Mouse (Mus musculus): ENCODE measurements around the gene Pgf. TPM values are rescaled to one million over a fixed set of nuclear protein-coding genes. Genes with fewer than 3 reads are reported as not detected.
A peak's percentile ranks its signal among the peaks of the same experiment; 100 is the strongest.

The Pgf gene
- polyA plus RNA-seq, 1 experiment from 2014 or later: 7.2 TPM

DNA sequence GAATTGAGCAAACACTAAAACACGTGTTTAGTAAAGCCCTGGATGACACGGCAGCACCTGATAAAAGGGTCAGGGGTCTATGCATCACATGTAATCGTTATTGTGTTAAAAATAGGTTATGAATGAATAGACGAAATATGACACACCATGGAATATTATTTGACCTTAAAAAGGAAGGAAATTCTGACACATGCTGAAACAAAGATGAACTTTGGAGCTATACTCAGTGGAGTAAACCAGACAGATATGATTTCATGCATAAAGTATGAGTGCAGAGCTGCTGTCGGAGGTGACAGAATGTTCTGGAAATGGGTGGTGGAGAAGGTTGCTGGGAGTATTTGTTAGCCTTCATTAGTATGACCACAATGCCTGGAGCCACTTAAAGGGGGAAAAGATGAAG lies 26.1 kb upstream of the Pgf start:
- peaks cover 7% of the 10 kb centered on the region for H3K4me1 ChIP-seq (replicated peaks; ENCODE audit: control insufficient read depth, insufficient read depth, low read length)
- no peaks in the 10 kb centered on the region for H3K27me3 ChIP-seq (replicated peaks; ENCODE audit: control insufficient read depth, insufficient read depth, low read length)
- 81% methylated on average over 5 of the region's 5 CpGs for WGBS
- H3K36me3 ChIP-seq (ENCODE audit: control insufficient read depth, insufficient read depth): no peaks in the 10 kb centered on the region
- H3K4me3 ChIP-seq (replicated peaks; ENCODE audit: low read length): no peak overlapping the region
- H3K4me2 ChIP-seq (ENCODE audit: low read length): no peak overlapping the region
- H3K9ac ChIP-seq (replicated peaks; ENCODE audit: low read depth, low read length): no peak overlapping the region
- H3K27ac ChIP-seq (ENCODE audit: low read length): no peak overlapping the region
- H3K9me3 ChIP-seq (ENCODE audit: control insufficient read depth, low read length): no peaks in the 10 kb centered on the region
- ATAC-seq: no peak

- 88% methylated on average over 7 of the region's 7 CpGs for WGBS
Measured at GRCm38 (mm10) chr12:85202191-85202590, 24.6 kb upstream of the Pgf start.

GRCm38 (mm10) chr12:85201830-85202147 lies 24.2 kb upstream of the Pgf start:
- Histone ChIP-seq H3K9ac (replicated peaks; ENCODE audit: low read depth, low read length) (no peak overlapping the region), H3K9me3 (ENCODE audit: control insufficient read depth, low read length) (no peaks in the 10 kb centered on the region), H3K4me1 (replicated peaks; ENCODE audit: control insufficient read depth, insufficient read depth, low read length) (peaks cover 7% of the 10 kb centered on the region), H3K27ac (ENCODE audit: low read length) (no peak overlapping the region), H3K27me3 (replicated peaks; ENCODE audit: control insufficient read depth, insufficient read depth, low read length) (no peaks in the 10 kb centered on the region), H3K36me3 (ENCODE audit: control insufficient read depth, insufficient read depth) (no peaks in the 10 kb centered on the region), H3K4me3 (replicated peaks; ENCODE audit: low read length) (no peak overlapping the region), H3K4me2 (ENCODE audit: low read length) (no peak overlapping the region)
- 77% methylated on average over 2 of the region's 2 CpGs for WGBS
- ATAC-seq: peak; percentile 23; the same call in 1 of the 2 replicates

More at GRCm38 (mm10) chr12:85202191-85202590, 24.6 kb upstream of the Pgf start:
- ATAC-seq: no peak
- no peak overlapping the region for H3K4me2 ChIP-seq (ENCODE audit: low read length)
- H3K9me3 ChIP-seq (ENCODE audit: control insufficient read depth, low read length): no peaks in the 10 kb centered on the region
- no peaks in the 10 kb centered on the region for H3K36me3 ChIP-seq (ENCODE audit: control insufficient read depth, insufficient read depth)
- no peak overlapping the region for H3K27ac ChIP-seq (ENCODE audit: low read length)
- no peak overlapping the region for H3K4me3 ChIP-seq (replicated peaks; ENCODE audit: low read length)
- no peaks in the 10 kb centered on the region for H3K27me3 ChIP-seq (replicated peaks; ENCODE audit: control insufficient read depth, insufficient read depth, low read length)
- H3K4me1 ChIP-seq (replicated peaks; ENCODE audit: control insufficient read depth, insufficient read depth, low read length): peaks cover 7% of the 10 kb centered on the region
- H3K9ac ChIP-seq (replicated peaks; ENCODE audit: low read depth, low read length): no peak overlapping the region

DNA sequence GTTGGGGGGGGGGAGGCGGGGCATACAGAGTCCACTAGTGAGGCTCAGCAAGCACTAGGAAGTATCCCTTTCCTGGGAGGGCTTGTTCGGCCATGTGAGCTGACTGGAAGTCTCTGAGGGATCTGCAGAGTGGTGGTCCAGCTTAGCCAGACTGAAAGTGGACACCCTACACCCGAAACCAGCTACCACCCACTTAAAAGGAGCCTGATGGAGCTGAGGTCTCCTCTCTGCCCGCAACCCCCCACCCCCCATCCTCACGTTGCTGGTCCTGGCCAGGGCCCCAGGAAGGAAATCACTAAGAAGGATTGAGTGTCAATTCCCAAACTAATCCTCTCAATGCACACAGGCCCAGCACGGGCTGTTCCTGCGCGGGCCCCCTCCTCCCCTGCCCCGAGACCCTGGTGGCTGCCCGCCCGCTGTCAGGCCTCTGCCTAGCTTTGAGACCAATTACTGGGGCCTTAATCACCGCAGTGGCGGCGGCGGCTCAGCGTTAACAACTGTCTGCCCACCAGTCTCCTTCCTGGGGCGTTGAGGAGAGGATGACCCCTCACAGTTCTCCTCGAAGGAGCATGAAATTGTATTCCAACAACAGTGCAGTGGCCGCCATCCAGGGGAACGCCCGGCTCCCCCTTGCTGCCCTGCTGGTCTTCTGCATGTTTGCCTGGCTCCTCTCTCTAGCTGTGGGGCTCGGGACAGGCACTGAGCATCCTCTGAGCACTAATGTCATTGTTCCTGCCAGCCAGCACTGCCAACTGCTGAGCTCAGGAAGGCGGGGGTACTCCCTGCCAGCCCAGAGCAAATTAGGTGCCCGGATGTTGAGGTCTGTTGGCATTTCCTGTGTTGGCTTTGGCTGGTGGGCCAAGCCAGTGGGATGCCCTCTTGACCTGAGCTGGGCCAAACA lies 23.6 kb upstream of the Pgf start:
- WGBS: 8% methylated on average over 24 of the region's 24 CpGs
- H3K9ac ChIP-seq (replicated peaks; ENCODE audit: low read depth, low read length): peak overlapping the region; percentile 31
- H3K4me2 ChIP-seq (ENCODE audit: low read length): no peak overlapping the region
- peak; percentile 62 for ATAC-seq
- no peaks in the 10 kb centered on the region for H3K27me3 ChIP-seq (replicated peaks; ENCODE audit: control insufficient read depth, insufficient read depth, low read length)
- no peak overlapping the region for H3K27ac ChIP-seq (ENCODE audit: low read length)
- no peak overlapping the region for H3K4me3 ChIP-seq (replicated peaks; ENCODE audit: low read length)
- no peaks in the 10 kb centered on the region for H3K9me3 ChIP-seq (ENCODE audit: control insufficient read depth, low read length)
- H3K4me1 ChIP-seq (replicated peaks; ENCODE audit: control insufficient read depth, insufficient read depth, low read length): peaks cover 7% of the 10 kb centered on the region
- no peaks in the 10 kb centered on the region for H3K36me3 ChIP-seq (ENCODE audit: control insufficient read depth, insufficient read depth)

DNA sequence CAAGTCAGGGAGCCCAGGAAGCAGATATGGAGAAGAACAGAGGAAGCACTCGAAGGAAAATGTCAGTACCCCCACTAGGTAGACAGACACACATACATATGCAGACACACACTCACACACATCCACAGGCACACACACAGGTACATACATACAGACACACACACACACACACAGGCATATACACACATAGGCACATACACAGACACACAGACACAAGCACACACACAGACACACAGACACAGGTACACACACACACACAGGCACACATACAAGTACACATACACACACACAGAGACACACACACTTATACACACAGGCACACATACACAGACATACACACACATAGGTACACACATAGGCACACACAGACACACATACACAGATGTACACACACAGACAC lies 22.4 kb upstream of the Pgf start:
- Histone ChIP-seq H3K27ac (ENCODE audit: low read length) (no peak overlapping the region), H3K27me3 (replicated peaks; ENCODE audit: control insufficient read depth, insufficient read depth, low read length) (no peaks in the 10 kb centered on the region), H3K4me2 (ENCODE audit: low read length) (no peak overlapping the region), H3K9ac (replicated peaks; ENCODE audit: low read depth, low read length) (no peak overlapping the region), H3K9me3 (ENCODE audit: control insufficient read depth, low read length) (no peaks in the 10 kb centered on the region), H3K36me3 (ENCODE audit: control insufficient read depth, insufficient read depth) (no peaks in the 10 kb centered on the region), H3K4me3 (replicated peaks; ENCODE audit: low read length) (no peak overlapping the region), H3K4me1 (replicated peaks; ENCODE audit: control insufficient read depth, insufficient read depth, low read length) (peaks cover 9% of the 10 kb centered on the region)
- ATAC-seq: no peak
- 64% methylated on average over 1 of the region's 1 CpGs for WGBS

DNA sequence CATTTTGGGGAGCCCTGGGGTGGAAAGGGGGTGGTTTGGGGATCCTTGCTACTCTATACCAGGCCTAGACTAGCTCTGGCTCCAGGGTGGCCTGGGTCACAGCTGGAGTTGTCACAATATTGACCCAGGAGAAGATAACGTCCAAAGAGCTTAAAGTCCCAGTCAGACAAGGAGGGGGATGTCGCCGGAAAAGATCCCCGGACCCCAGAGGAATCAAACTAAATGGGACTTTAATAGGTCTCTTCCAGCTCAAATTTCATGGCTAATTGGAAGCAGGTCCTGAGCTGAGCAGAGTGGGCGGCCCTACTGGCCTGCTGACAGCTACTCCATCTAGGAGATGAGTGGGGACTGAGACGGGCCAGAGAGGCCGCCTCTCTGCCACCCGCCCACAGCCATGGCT lies 20.3 kb upstream of the Pgf start:
- no peaks in the 10 kb centered on the region for H3K27me3 ChIP-seq (replicated peaks; ENCODE audit: control insufficient read depth, insufficient read depth, low read length)
- no peak overlapping the region for H3K9ac ChIP-seq (replicated peaks; ENCODE audit: low read depth, low read length)
- no peak overlapping the region for H3K4me3 ChIP-seq (replicated peaks; ENCODE audit: low read length)
- H3K4me1 ChIP-seq (replicated peaks; ENCODE audit: control insufficient read depth, insufficient read depth, low read length): peaks cover 20% of the 10 kb centered on the region
- no peaks in the 10 kb centered on the region for H3K36me3 ChIP-seq (ENCODE audit: control insufficient read depth, insufficient read depth)
- no peak overlapping the region for H3K27ac ChIP-seq (ENCODE audit: low read length)
- no peaks in the 10 kb centered on the region for H3K9me3 ChIP-seq (ENCODE audit: control insufficient read depth, low read length)
- WGBS: 35% methylated on average over 8 of the region's 8 CpGs
- H3K4me2 ChIP-seq (ENCODE audit: low read length): no peak overlapping the region
- no peak for ATAC-seq

- peaks cover 26% of the 10 kb centered on the region for H3K4me1 ChIP-seq (replicated peaks; ENCODE audit: control insufficient read depth, insufficient read depth, low read length)
- H3K4me3 ChIP-seq (replicated peaks; ENCODE audit: low read length): no peak overlapping the region
- H3K9me3 ChIP-seq (ENCODE audit: control insufficient read depth, low read length): no peaks in the 10 kb centered on the region
- H3K27me3 ChIP-seq (replicated peaks; ENCODE audit: control insufficient read depth, insufficient read depth, low read length): no peaks in the 10 kb centered on the region
- H3K36me3 ChIP-seq (ENCODE audit: control insufficient read depth, insufficient read depth): no peaks in the 10 kb centered on the region
- H3K27ac ChIP-seq (ENCODE audit: low read length): no peak overlapping the region
- no peak for ATAC-seq
- no peak overlapping the region for H3K9ac ChIP-seq (replicated peaks; ENCODE audit: low read depth, low read length)
- 80% methylated on average over 7 of the region's 7 CpGs for WGBS
- no peak overlapping the region for H3K4me2 ChIP-seq (ENCODE audit: low read length)
Measured at GRCm38 (mm10) chr12:85197371-85197770, 19.8 kb upstream of the Pgf start.

DNA sequence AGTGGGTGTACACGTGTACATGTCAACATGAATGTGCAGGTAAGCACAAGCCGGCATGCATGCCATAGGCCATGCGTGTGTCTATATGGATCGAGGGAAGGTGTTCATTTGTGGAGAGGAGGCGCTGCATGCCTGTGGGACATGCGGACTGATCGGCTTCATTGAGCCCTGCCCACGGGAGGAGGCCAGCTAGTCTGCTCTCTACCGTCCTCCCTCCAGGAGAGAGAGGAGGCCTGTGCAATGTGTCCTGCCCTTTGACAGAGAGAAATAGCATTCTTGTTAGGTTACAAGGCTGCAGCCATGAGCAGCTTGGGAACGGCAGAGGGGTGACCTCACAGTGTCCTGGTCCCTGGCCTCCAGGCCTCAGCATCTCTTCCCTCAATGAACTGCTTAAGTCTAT lies 18.6 kb upstream of the Pgf start:
- Histone ChIP-seq H3K27ac (ENCODE audit: low read length) (no peak overlapping the region), H3K27me3 (replicated peaks; ENCODE audit: control insufficient read depth, insufficient read depth, low read length) (no peaks in the 10 kb centered on the region), H3K9ac (replicated peaks; ENCODE audit: low read depth, low read length) (no peak overlapping the region), H3K36me3 (ENCODE audit: control insufficient read depth, insufficient read depth) (no peaks in the 10 kb centered on the region), H3K4me2 (ENCODE audit: low read length) (no peak overlapping the region), H3K4me3 (replicated peaks; ENCODE audit: low read length) (no peak overlapping the region), H3K4me1 (replicated peaks; ENCODE audit: control insufficient read depth, insufficient read depth, low read length) (peaks cover 25% of the 10 kb centered on the region), H3K9me3 (ENCODE audit: control insufficient read depth, low read length) (no peaks in the 10 kb centered on the region)
- WGBS: 94% methylated on average over 10 of the region's 10 CpGs
- no peak for ATAC-seq

DNA sequence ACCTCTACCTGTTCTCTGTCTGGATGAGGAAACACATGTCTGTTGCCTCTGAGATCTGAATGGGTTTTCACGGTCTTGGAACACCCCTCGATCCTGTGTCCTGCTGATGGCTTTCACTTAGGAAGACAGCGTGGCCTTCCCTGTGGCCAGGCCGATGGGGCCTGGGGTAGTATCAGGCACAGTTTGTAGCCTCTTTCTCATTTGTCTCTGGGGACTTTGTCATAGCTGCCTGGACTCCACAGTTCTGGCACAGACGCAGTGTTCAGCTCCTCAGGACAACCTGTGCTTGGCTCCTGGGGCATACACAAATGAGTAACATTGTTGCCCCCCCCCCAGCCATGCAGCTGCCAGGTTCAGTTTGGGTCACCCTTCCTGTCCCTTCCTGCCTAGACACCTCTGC lies 17.5 kb upstream of the Pgf start:
- no peak overlapping the region for H3K27ac ChIP-seq (ENCODE audit: low read length)
- no peak overlapping the region for H3K4me3 ChIP-seq (replicated peaks; ENCODE audit: low read length)
- H3K9me3 ChIP-seq (ENCODE audit: control insufficient read depth, low read length): no peaks in the 10 kb centered on the region
- no peak overlapping the region for H3K9ac ChIP-seq (replicated peaks; ENCODE audit: low read depth, low read length)
- peaks cover 22% of the 10 kb centered on the region for H3K4me1 ChIP-seq (replicated peaks; ENCODE audit: control insufficient read depth, insufficient read depth, low read length)
- no peaks in the 10 kb centered on the region for H3K36me3 ChIP-seq (ENCODE audit: control insufficient read depth, insufficient read depth)
- no peaks in the 10 kb centered on the region for H3K27me3 ChIP-seq (replicated peaks; ENCODE audit: control insufficient read depth, insufficient read depth, low read length)
- ATAC-seq: no peak
- 90% methylated on average over 5 of the region's 5 CpGs for WGBS
- H3K4me2 ChIP-seq (ENCODE audit: low read length): no peak overlapping the region

Measured in forebrain, embryonic 16.5 days (tissue).